Mouse (Mus musculus): ENCODE results near the gene Metrnl. TPM values are rescaled to one million over a fixed set of nuclear protein-coding genes. Genes with fewer than 3 reads are reported as not detected.

The Metrnl gene
- polyA plus RNA-seq, 1 experiment from 2014 or later, result 18.9 TPM

GRCm38 (mm10) chr11:121713569-121713968 lies 12.2 kb downstream of the Metrnl start:
- H3K27ac ChIP-seq, result no peak overlapping the region
- H3K4me3 ChIP-seq, result no peak overlapping the region
- no peaks in the 10 kb centered on the region for H3K27me3 ChIP-seq
- no peak for ATAC-seq (ENCODE audit: low FRiP score, low read depth)
- peaks cover 30% of the 10 kb centered on the region for H3K36me3 ChIP-seq
- H3K9me3 ChIP-seq, result no peaks in the 10 kb centered on the region
- no peak overlapping the region for H3K4me2 ChIP-seq (replicated peaks)
- no peaks in the 10 kb centered on the region for H3K4me1 ChIP-seq
- H3K9ac ChIP-seq, result no peak overlapping the region
- 92% methylated on average over 2 of the region's 2 CpGs for WGBS

- Histone ChIP-seq H3K36me3 (peaks cover 26% of the 10 kb centered on the region), H3K27me3 (no peaks in the 10 kb centered on the region)
These were observed 13.6 kb downstream of the Metrnl start for GRCm38 (mm10) chr11:121714745-121715485.

GRCm38 (mm10) chr11:121717724-121718123 lies 16.4 kb downstream of the Metrnl start:
- WGBS, result 61% methylated on average over 6 of the region's 6 CpGs
- Histone ChIP-seq H3K9me3 (no peaks in the 10 kb centered on the region), H3K9ac (no peak overlapping the region), H3K4me3 (no peak overlapping the region), H3K36me3 (peaks cover 23% of the 10 kb centered on the region), H3K4me2 (replicated peaks) (no peak overlapping the region), H3K4me1 (no peaks in the 10 kb centered on the region), H3K27ac (no peak overlapping the region), H3K27me3 (no peaks in the 10 kb centered on the region)
- no peak for ATAC-seq (ENCODE audit: low FRiP score, low read depth)

More at GRCm38 (mm10) chr11:121714745-121715485, 13.6 kb downstream of the Metrnl start:
- no peak overlapping the region for H3K27ac ChIP-seq
- no peak for ATAC-seq (ENCODE audit: low FRiP score, low read depth)
- WGBS, result 80% methylated on average over 2 of the region's 2 CpGs
- no peaks in the 10 kb centered on the region for H3K4me1 ChIP-seq
- H3K9ac ChIP-seq, result no peak overlapping the region
- no peak overlapping the region for H3K4me3 ChIP-seq
- no peaks in the 10 kb centered on the region for H3K9me3 ChIP-seq
- H3K4me2 ChIP-seq (replicated peaks), result no peak overlapping the region

- no peak overlapping the region for H3K9ac ChIP-seq
- H3K27me3 ChIP-seq, result no peaks in the 10 kb centered on the region
- H3K27ac ChIP-seq, result no peak overlapping the region
- H3K4me2 ChIP-seq (replicated peaks), result no peak overlapping the region
- WGBS, result 80% methylated on average over 3 of the region's 3 CpGs
- H3K4me3 ChIP-seq, result no peak overlapping the region
- H3K36me3 ChIP-seq, result peaks cover 12% of the 10 kb centered on the region
- H3K9me3 ChIP-seq, result no peaks in the 10 kb centered on the region
- ATAC-seq (ENCODE audit: low FRiP score, low read depth), result no peak
- no peaks in the 10 kb centered on the region for H3K4me1 ChIP-seq
These were observed 19.4 kb downstream of the Metrnl start for GRCm38 (mm10) chr11:121720752-121721151.

- Histone ChIP-seq H3K4me2 (replicated peaks) (no peak overlapping the region), H3K4me3 (no peak overlapping the region), H3K27ac (no peak overlapping the region), H3K36me3 (no peaks in the 10 kb centered on the region), H3K27me3 (no peaks in the 10 kb centered on the region), H3K9me3 (no peaks in the 10 kb centered on the region), H3K9ac (no peak overlapping the region), H3K4me1 (no peaks in the 10 kb centered on the region)
- no peak for ATAC-seq (ENCODE audit: low FRiP score, low read depth)
- WGBS, result 82% methylated on average over 2 of the region's 2 CpGs
These were observed 21.1 kb downstream of the Metrnl start for GRCm38 (mm10) chr11:121722434-121722833.

GRCm38 (mm10) chr11:121726625-121727024 lies 25.3 kb downstream of the Metrnl start:
- ATAC-seq (ENCODE audit: low FRiP score, low read depth), result no peak
- 82% methylated on average over 2 of the region's 2 CpGs for WGBS

GRCm38 (mm10) chr11:121734184-121734583 lies 32.8 kb downstream of the Metrnl start:
- no peak overlapping the region for H3K4me3 ChIP-seq
- WGBS, result 72% methylated on average over 1 of the region's 1 CpGs

More at GRCm38 (mm10) chr11:121726625-121727024, 25.3 kb downstream of the Metrnl start:
- H3K9me3 ChIP-seq, result no peaks in the 10 kb centered on the region
- no peak overlapping the region for H3K27ac ChIP-seq
- no peaks in the 10 kb centered on the region for H3K4me1 ChIP-seq
- no peaks in the 10 kb centered on the region for H3K27me3 ChIP-seq
- H3K4me3 ChIP-seq, result no peak overlapping the region
- no peak overlapping the region for H3K4me2 ChIP-seq (replicated peaks)
- H3K9ac ChIP-seq, result no peak overlapping the region
- H3K36me3 ChIP-seq, result no peaks in the 10 kb centered on the region

GRCm38 (mm10) chr11:121734892-121735291 lies 33.5 kb downstream of the Metrnl start:
- 5% methylated on average over 1 of the region's 1 CpGs for WGBS
- ATAC-seq (ENCODE audit: low FRiP score, low read depth), result no peak
- no peaks in the 10 kb centered on the region for H3K27me3 ChIP-seq

More at GRCm38 (mm10) chr11:121734184-121734583, 32.8 kb downstream of the Metrnl start:
- Histone ChIP-seq H3K27ac (no peak overlapping the region), H3K9ac (no peak overlapping the region), H3K4me2 (replicated peaks) (no peak overlapping the region), H3K4me1 (peaks cover 6% of the 10 kb centered on the region), H3K27me3 (no peaks in the 10 kb centered on the region), H3K36me3 (no peaks in the 10 kb centered on the region), H3K9me3 (no peaks in the 10 kb centered on the region)
- no peak for ATAC-seq (ENCODE audit: low FRiP score, low read depth)

GRCm38 (mm10) chr11:121738616-121739015 lies 37.3 kb downstream of the Metrnl start:
- Histone ChIP-seq H3K27ac (no peak overlapping the region), H3K4me1 (peaks cover 20% of the 10 kb centered on the region), H3K9ac (no peak overlapping the region), H3K36me3 (no peaks in the 10 kb centered on the region), H3K27me3 (no peaks in the 10 kb centered on the region), H3K4me2 (replicated peaks) (no peak overlapping the region), H3K4me3 (no peak overlapping the region), H3K9me3 (no peaks in the 10 kb centered on the region)
- 35% methylated on average over 3 of the region's 3 CpGs for WGBS
- no peak for ATAC-seq (ENCODE audit: low FRiP score, low read depth)

More at GRCm38 (mm10) chr11:121734892-121735291, 33.5 kb downstream of the Metrnl start:
- H3K9me3 ChIP-seq, result no peaks in the 10 kb centered on the region
- H3K36me3 ChIP-seq, result no peaks in the 10 kb centered on the region
- H3K4me2 ChIP-seq (replicated peaks), result no peak overlapping the region
- H3K27ac ChIP-seq, result no peak overlapping the region
- H3K4me1 ChIP-seq, result peaks cover 6% of the 10 kb centered on the region
- H3K9ac ChIP-seq, result no peak overlapping the region
- H3K4me3 ChIP-seq, result no peak overlapping the region

GRCm38 (mm10) chr11:121740906-121741305 lies 39.6 kb downstream of the Metrnl start:
- Histone ChIP-seq H3K27me3 (no peaks in the 10 kb centered on the region), H3K36me3 (no peaks in the 10 kb centered on the region), H3K9ac (no peak overlapping the region), H3K4me1 (peaks cover 15% of the 10 kb centered on the region; the same call in 1 of the 2 replicates), H3K9me3 (no peaks in the 10 kb centered on the region), H3K4me3 (no peak overlapping the region), H3K27ac (no peak overlapping the region), H3K4me2 (replicated peaks) (no peak overlapping the region)
- WGBS, result 63% methylated on average over 1 of the region's 1 CpGs
- no peak for ATAC-seq (ENCODE audit: low FRiP score, low read depth)

GRCm38 (mm10) chr11:121741433-121741832 lies 40.1 kb downstream of the Metrnl start:
- 34% methylated on average over 1 of the region's 1 CpGs for WGBS
- no peak overlapping the region for H3K27ac ChIP-seq
- H3K9ac ChIP-seq, result no peak overlapping the region
- H3K27me3 ChIP-seq, result no peaks in the 10 kb centered on the region
- H3K4me3 ChIP-seq, result no peak overlapping the region
- no peaks in the 10 kb centered on the region for H3K9me3 ChIP-seq
- H3K4me1 ChIP-seq, result peaks cover 15% of the 10 kb centered on the region; the same call in 1 of the 2 replicates
- H3K4me2 ChIP-seq (replicated peaks), result no peak overlapping the region
- no peak for ATAC-seq (ENCODE audit: low FRiP score, low read depth)
- no peaks in the 10 kb centered on the region for H3K36me3 ChIP-seq

- Histone ChIP-seq H3K4me3 (no peak overlapping the region), H3K4me2 (replicated peaks) (no peak overlapping the region), H3K27me3 (no peaks in the 10 kb centered on the region), H3K36me3 (no peaks in the 10 kb centered on the region), H3K9me3 (no peaks in the 10 kb centered on the region), H3K4me1 (peaks cover 15% of the 10 kb centered on the region; the same call in 1 of the 2 replicates), H3K27ac (no peak overlapping the region), H3K9ac (no peak overlapping the region)
- WGBS, result 60% methylated on average over 1 of the region's 1 CpGs
- ATAC-seq (ENCODE audit: low FRiP score, low read depth), result no peak
These were observed 41.8 kb downstream of the Metrnl start for GRCm38 (mm10) chr11:121743113-121743512.
